Mouse (Mus musculus) heart, postnatal 14 days (tissue): ENCODE data around the gene Sowahc. TPM values are rescaled to one million over a fixed set of nuclear protein-coding genes. Genes with fewer than 3 reads are reported as not detected.
A peak's percentile ranks its signal among the peaks of the same experiment; 100 is the strongest.

ENCODE experiments used
- DNase-seq, 2 experiments: peaks; one replicate each; pipeline ENCODE4 v3.0.0; 2021 to 2022
- intact Hi-C: fragments of 180-260 bp; cut with DNase I; formaldehyde crosslinking; loops from one replicate; pipeline ENCODE4 v1.15.1; 2025
- total RNA-seq, 2 experiments: library from RNA; stranded (reverse); gene quantifications; 2 replicates each; pipeline ENCODE4 v1.2.3; 2021

Gene Sowahc
- total RNA-seq, 2 experiments from 2014 or later, result 1.7 to 1.8 TPM

- intact Hi-C loops, result no loop called here
- no peak for DNase-seq
Measured at GRCm38 (mm10) chr10:59251980-59252379, 30.2 kb downstream of the Sowahc start.

- intact Hi-C loops, result no loop called here
- no peak for DNase-seq
Measured at GRCm38 (mm10) chr10:59252396-59252795, 30.6 kb downstream of the Sowahc start.

GRCm38 (mm10) chr10:59253541-59254079 lies 31.9 kb downstream of the Sowahc start:
- intact Hi-C loops, result no loop called here

GRCm38 (mm10) chr10:59256533-59256932 lies 34.8 kb downstream of the Sowahc start:
- intact Hi-C loops, result no loop called here
- DNase-seq, result no peak

More at GRCm38 (mm10) chr10:59253541-59254079, 31.9 kb downstream of the Sowahc start:
- no peak for DNase-seq

GRCm38 (mm10) chr10:59259572-59259971 lies 37.8 kb downstream of the Sowahc start:
- no peak for DNase-seq
- intact Hi-C loops, result no loop called here

GRCm38 (mm10) chr10:59261603-59262002 lies 39.9 kb downstream of the Sowahc start:
- intact Hi-C loops, result no loop called here
- no peak for DNase-seq

GRCm38 (mm10) chr10:59262021-59262420 lies 40.3 kb downstream of the Sowahc start:
- DNase-seq, result no peak
- intact Hi-C loops, result no loop called here

GRCm38 (mm10) chr10:59262979-59263378 lies 41.2 kb downstream of the Sowahc start:
- no peak for DNase-seq
- intact Hi-C loops, result no loop called here

- DNase-seq, result no peak
- intact Hi-C loops, result no loop called here
Measured at GRCm38 (mm10) chr10:59265067-59265466, 43.3 kb downstream of the Sowahc start.

GRCm38 (mm10) chr10:59265674-59266073 lies 43.9 kb downstream of the Sowahc start:
- intact Hi-C loops, result no loop called here
- DNase-seq, result peak; percentile 13 to 16

GRCm38 (mm10) chr10:59266097-59266496 lies 44.3 kb downstream of the Sowahc start:
- intact Hi-C loops, result no loop called here
- DNase-seq, result peak; percentile 25 to 44

GRCm38 (mm10) chr10:59267275-59267674 lies 45.5 kb downstream of the Sowahc start:
- intact Hi-C loops, result no loop called here
- no peak for DNase-seq

GRCm38 (mm10) chr10:59268109-59268508 lies 46.4 kb downstream of the Sowahc start:
- intact Hi-C loops, result no loop called here
- DNase-seq, result no peak

- DNase-seq, result no peak
- intact Hi-C loops, result no loop called here
Measured at GRCm38 (mm10) chr10:59268754-59269153, 47.0 kb downstream of the Sowahc start.

GRCm38 (mm10) chr10:59275745-59276144 lies 54.0 kb downstream of the Sowahc start:
- intact Hi-C loops, result loop anchor here (5.0 kb wide), 1 partner anchor 53 kb away; the partner anchor contains the start of genes Sept10 and Sowahc
- DNase-seq, result no peak

Other genes starting within 250 kb of the Sowahc start
- 10 to 100 TPM; 20.1 to 21.1 TPM for gene Sept10, start 106 bp upstream of the Sowahc start, total RNA-seq
- 10 to 100 TPM; 24.5 to 34.7 TPM for gene P4ha1, start 101.3 kb downstream of the Sowahc start, total RNA-seq
- gene Gm10273, start 173.7 kb downstream of the Sowahc start, total RNA-seq, result 100 to 1,000 TPM; 132 to 141 TPM
- gene Pla2g12b, start 181.7 kb downstream of the Sowahc start, total RNA-seq, result not detected
- under 1 TPM; 0.33 to 0.46 TPM for gene Oit3, start 219.8 kb downstream of the Sowahc start, total RNA-seq